Mouse (Mus musculus) heart, adult 2 months (tissue): ENCODE data around the gene Mprip.

ENCODE experiments used
- CTCF ChIP-seq: fragments of 200-600 bp; IDR thresholded peaks from 2 replicates; pipeline ENCODE4 v1.8.1; 2022; ENCODE audit warnings: antibody characterized with exemption, mild to moderate bottlenecking, moderate library complexity
- EP300 ChIP-seq: fragments of 200-500 bp; IDR thresholded peaks from 2 replicates; pipeline ENCODE4 v1.6.1; 2011; ENCODE audit warnings: low read depth, low read length, control low read depth; ENCODE audit not compliant: insufficient read depth
- POLR2A ChIP-seq: fragments of 200-500 bp; IDR thresholded peaks from 2 replicates; pipeline ENCODE4 v1.6.1; 2011; ENCODE audit warnings: mild to moderate bottlenecking, low read depth, low read length, control low read depth; ENCODE audit not compliant: insufficient read depth

DNA sequence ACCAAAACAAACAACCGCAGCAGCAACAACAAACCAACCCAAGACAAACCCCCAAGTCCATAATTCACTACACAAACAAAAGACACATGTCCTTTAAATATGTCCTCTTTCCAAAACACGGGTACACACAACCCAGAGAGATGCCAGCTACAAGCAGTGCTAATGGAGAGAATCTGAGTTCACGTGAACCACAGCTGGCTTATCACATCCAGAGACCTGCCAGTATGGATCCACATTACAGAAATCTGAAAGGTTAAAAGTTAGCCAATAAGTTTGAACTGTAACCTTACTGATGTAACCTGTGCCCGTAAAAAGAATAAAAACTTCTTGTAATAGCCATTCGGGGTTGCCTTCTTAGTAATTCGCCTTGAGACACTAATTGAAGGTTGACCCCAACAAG lies 153.8 kb downstream of the Mprip start:
- TF ChIP-seq POLR2A, result no peak
- TF ChIP-seq CTCF, result no peak
- TF ChIP-seq EP300, result no peak
